Mouse (Mus musculus) cerebellum, adult 9-10 months (tissue): Measurements from ENCODE around the gene Madcam1.

Experiments
- DNase-seq: peaks from one replicate; pipeline ENCODE4 v3.0.0; 2022

Madcam1 gene

DNA sequence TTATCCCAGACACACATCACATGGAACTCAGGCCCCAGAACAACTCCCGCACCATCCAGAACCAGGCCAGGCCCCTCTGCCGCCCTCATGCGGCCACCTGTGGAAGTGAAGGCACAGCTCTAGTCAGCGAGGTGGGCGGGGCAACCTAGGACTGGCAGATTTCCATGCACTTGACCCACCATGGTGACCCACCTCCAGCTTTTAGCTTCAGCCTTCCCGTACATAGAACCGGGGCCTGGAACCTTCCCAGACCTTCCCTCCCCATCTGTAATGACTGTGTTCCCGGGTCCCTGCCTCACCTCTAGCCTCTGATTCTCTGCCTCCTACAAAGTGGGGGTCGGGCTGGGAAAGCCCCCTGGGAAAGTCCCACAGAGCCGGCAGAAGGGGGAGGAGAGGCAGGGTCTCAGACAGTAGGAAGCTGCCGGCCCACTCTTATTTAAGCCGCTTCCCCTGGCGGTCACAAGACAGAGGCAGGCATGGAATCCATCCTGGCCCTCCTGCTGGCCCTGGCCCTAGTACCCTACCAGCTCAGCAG lies at the start of gene Madcam1:
Gene Madcam1 (plus strand): TSS at position 429 of the 535 bp plus-strand sequence.
- peak; percentile 78 for DNase-seq

GRCm38 (mm10) chr10:79615860-79616259 lies 48.5 kb upstream of the Madcam1 start:
- peak; percentile 58 for DNase-seq

- no peak for DNase-seq
Observed at GRCm38 (mm10) chr10:79616376-79616775, 48.0 kb upstream of the Madcam1 start.

DNA sequence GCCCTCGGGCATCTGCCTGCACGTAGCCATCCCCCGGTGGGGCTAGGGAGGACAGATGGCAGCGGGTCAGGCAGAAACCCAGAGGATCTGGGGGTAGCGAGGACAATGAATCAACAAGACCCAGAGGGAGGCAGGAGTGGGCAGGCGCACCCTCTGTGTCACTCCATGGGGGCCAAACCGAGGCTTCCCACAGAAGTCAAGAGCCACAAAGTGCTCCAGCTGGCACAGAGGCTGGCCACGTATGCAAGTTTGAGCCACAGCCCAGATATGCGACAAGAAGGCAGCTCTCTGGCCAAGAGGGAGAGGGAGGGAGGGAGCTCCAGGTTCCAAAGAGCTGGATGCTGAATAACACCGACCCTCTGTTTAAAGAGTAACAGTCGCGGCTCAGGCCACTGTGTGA lies 40.4 kb upstream of the Madcam1 start:
- no peak for DNase-seq

DNA sequence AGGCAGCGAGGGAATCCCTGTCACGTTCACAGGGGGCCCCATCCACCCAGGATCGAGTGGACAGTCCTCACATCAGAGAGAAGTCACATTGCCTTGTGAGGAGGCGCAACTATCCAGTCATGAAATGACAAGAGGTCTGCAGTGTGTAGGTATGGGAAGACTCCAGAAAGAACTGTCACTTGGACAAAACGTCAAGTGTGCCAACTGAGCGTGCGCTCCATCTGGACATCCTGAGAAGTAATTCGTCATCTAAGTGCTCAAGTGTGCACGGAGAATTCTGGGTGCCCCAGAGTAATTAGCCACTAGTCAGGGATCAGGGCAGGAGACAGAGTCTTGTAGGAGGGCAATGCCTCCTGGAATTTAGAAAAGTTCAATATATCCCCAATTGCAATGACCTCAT lies 39.0 kb upstream of the Madcam1 start:
- no peak for DNase-seq

- DNase-seq = no peak
Observed at GRCm38 (mm10) chr10:79626156-79626555, 38.2 kb upstream of the Madcam1 start.

DNA sequence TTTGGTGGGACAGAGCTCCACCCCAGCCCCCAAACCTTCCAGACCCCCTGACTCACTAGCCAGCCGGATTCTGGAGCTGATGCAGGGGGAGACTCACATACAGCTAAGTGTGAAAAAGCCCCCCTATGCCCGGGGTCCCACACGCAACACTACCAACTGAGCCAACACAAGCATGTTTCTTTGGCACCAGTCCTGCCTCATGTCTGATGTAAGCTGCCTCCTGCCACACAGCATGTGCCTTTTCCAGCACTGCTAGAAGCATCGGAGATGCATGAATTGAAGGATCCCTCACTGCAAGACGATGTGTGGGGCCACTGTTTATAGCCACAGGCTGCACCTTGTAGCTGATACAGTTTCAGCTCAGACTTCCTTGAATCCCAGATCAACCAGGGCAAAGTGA lies 36.0 kb upstream of the Madcam1 start:
- no peak for DNase-seq

- DNase-seq = no peak
Observed at GRCm38 (mm10) chr10:79631432-79631831, 32.9 kb upstream of the Madcam1 start.

DNA sequence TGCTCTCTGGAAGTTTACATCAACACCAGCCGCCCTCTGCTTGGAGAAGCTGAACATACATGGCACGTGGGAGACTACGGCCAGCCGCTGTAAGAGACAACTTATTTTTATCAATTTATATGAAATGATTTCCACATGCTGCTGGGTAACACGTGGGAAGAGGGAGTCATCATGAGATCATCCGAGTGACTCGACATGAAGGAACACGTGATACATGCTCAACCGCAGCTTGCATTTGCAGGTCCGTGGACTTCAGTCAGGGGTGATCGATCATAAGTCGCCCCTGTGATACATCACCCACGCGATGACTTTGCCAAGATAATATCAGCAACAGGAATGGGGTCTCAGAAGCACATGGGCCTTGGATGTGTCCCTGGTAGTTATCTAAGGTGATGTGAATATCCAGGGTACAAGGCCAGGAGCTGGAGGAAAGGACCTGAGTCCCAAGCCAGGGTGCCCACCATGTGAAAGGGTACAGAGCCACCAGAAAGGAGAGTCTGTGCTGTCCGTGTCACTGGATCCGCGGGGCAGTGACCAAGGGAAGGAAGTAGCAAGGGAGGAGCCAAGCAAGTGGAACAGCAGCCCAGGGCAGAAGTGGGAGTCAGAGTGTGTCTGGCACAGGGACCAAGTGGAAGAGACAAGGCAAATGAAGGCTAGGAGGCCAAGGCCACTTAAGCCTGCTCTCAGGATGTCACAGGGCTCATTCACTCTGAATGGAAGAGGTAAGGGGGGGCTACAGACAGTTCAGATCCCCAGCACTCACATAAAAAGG lies 31.2 kb upstream of the Madcam1 start:
- no peak for DNase-seq

DNA sequence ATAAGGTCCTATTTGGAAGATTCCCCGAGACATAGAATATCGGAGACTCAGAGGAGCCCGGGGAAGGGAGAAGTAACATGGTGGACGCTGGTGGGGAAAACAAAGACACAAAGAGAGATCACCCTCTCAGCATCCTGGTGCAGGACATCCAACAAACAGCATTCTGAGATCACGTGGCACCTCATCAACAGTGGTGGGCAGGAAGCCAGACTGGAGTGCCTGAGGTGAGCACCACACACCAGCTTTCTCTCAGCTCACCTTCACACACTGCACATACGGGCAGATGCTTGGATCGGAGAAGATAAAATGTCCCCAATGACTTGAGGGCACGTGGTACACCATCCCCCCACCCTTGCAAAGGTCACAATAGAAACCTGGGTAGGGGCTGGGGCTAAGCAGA lies 28.1 kb upstream of the Madcam1 start:
- DNase-seq = peak; percentile 66

DNA sequence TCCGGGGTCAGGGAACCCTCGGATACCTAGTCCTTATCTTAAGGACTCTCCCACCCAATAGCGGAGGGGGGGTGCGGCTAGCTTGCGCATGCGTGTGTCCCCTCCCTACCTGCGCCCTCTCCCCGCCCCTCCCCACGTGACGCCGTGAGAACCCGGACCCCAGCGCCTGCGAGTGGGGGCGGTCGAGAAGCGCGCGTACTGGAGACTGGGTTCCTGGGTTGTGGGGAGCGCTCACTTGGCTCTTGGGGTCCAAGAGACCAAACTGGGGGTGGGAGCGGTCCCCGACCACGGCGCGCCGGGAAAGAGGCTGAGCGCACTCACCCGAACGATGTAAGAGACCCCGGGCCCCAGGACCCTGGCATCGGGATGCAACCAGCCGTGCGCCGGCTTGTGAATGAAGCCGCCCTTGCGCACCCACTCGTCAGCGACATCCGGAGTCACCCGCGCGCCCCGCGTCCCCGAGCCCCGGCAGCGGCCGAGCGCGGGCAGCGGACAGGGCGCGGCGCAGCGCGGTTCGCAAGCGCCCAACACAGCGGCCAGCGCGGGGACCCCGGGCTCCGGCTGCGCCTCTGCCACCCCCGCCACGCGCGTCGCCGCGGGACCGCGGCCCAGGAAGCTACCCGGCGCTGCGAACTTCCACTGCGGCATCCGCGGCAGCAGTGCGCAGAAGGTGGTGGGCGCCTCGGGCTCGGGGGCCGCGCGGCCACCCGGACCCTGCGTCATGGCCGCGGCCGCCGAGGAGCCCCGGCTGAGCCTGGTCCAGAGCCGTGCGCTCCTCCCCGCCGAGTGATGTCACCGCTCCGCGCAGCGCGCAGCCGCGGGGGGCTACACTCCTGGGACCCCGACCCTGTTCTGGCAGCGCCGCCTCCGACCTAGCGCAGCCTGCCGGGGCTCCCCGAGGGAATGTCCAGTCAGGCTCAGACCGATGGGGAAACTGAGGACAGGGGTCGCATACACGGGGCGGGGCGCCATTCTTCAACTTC lies 26.9 kb upstream of the Madcam1 start, which contains the start of gene Shc2:
Gene Shc2 (minus strand): TSS at position 791 of the 983 bp plus-strand sequence.
- DNase-seq = peak; percentile 86

- peak; percentile 68 for DNase-seq
Observed at GRCm38 (mm10) chr10:79638486-79639204, 25.7 kb upstream of the Madcam1 start.

DNA sequence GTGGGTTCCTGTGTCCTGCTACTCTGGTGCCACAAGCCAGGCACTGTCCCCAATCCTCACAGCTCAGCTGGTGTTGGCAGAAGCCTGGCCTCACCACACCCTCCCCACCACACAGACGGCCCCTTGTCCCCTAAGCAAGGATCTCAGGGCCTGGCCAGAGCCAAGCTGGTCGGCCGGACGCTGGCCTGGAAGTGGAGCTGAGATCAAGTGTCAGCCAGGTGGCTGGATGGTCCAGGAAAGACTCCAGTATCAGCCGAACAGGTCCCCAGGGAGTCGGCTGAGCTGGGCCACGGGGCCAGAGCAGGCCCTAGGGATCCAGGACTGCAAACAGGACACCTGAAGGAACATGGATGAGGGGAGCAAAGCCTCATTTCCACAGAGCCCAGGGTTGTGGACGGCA lies 18.6 kb upstream of the Madcam1 start, which contains the start of gene Odf3l2:
Gene Odf3l2 (minus strand): TSS at position 28 of the 400 bp plus-strand sequence.
- DNase-seq = no peak

DNA sequence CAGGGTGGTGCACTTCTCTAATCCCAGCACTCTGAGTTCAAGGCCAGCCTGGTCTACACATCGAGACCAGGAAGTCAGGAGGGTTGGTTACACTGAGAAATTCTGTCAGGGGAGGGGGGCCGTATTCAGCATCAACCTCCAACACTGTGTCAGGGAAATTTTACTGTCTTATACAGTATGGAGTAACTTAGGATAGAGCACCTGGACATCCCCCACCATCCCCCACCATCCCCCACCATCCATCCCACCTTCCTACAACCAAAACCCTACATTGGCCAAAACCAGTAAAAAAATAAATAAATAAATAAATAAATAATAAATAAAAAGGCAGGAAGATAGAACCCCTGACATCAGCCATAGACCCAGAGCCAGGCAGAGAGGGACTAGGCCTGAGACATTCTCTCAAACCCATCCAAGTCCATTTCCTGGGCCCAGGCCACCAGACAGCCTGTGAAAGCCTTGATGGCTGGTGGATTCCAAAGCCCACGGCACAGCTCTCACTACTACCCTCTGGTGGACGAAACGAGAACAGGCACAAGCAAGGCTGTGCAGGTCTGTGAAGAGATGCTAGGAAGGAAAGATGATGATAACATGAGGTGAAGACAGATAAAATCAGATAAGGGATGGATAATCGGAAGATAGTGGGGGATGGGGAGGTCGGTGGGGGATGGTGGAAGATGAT lies 15.1 kb upstream of the Madcam1 start:
- peak; percentile 82 for DNase-seq

DNA sequence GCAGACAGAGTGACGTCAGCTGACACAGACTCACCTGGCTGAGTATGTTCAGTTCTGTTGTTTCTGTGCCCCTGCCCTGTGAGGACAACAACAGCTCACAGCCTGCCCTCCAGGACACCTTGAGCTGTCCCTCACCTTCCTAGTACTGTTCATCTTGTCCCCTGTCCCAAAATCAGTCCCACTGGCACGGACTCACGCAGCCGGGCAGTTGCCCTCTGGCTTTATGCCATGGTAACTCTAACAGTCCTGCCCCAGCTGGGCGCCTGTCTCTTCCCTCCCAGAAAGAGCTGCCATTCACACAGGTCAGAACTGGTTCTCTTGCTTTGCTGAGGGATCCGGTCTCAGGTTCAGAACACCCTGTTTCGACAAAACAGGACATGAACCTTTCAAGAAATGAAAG lies 11.6 kb upstream of the Madcam1 start:
- DNase-seq = no peak

- DNase-seq = no peak
Observed at GRCm38 (mm10) chr10:79654946-79655395, 9.4 kb upstream of the Madcam1 start.

DNA sequence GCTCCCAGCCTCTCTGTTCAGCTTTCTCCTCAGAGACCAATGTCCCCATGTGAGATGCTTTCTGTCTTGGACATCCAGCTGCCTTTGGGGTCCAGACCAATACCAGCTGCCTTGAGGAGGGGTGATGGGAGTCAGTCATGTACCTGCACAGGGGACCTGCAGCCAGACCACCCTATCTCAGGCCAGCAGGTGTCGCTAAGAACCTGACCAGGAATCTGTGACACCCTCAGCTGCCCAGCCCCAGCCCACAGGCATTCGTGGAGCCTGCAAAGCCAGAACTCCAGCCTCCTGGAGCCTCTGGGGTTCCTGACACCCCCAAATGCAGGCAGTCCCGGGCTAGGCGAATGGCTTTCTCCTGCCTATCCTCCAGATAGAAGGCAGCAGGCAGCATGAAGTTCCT lies 5.5 kb upstream of the Madcam1 start:
- DNase-seq = no peak

- DNase-seq = no peak
Observed at GRCm38 (mm10) chr10:79660298-79660697, 4.1 kb upstream of the Madcam1 start.

GRCm38 (mm10) chr10:79661861-79662260 lies 2.5 kb upstream of the Madcam1 start:
- DNase-seq = no peak

GRCm38 (mm10) chr10:79665051-79665450 lies 692 bp downstream of the Madcam1 start:
- peak; percentile 30 for DNase-seq

GRCm38 (mm10) chr10:79666493-79666892 lies 2.1 kb downstream of the Madcam1 start:
- DNase-seq = peak; percentile 56

DNA sequence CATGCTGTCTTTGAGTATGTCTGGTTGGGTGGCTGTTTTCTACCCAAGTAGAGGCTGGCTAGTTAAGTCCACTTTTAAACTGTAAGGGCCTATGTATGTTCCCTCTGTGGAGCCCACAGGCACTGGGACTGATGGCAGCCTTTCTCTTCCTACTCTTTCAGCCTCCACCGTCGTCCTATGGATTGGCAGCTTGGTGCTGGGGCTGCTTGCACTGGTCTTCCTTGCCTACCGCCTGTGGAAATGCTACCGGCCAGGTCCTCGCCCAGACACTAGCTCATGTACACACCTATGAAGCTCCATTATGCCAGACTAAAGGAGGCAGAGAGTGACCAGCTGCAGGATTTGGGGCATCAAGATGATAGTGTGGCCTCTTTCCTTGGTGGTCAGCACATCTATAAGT lies 3.7 kb downstream of the Madcam1 start:
- DNase-seq = peak; percentile 64
